Mouse (Mus musculus): ENCODE measurements around the gene Zbtb18.

DNA sequence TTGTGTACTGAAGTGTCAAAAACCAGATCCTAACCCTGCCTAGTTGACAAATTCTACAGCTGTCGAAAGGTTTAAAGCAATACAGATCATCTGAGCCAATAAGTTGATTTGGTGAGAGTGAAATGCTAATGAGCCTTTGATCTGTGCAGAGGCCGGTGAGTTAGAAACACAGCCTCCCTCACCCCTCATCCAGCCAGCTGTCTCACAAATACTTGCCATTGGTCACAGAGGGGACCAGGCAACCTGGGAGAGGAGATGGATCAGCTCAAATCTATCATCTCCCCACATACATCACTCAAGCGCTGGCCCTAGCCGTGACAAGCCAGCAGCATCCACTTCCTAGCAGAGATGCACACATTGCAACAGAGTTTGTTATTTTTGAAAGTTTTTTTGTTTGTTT, 48.7 kb downstream of the Zbtb18 start:
- TF ChIP-seq POLR2A (IDR thresholded peaks at IDR 0.05; ENCODE audit: low read depth, low read length) (no peak), CTCF (IDR thresholded peaks at IDR 0.05; ENCODE audit: borderline replicate concordance, insufficient read depth, low read length) (no peak)

Measured in embryonic fibroblast, embryonic 13.5 days (primary cell).